10 mouse cellular contexts compared by ENCODE assay signal in the genomic region with DNA sequence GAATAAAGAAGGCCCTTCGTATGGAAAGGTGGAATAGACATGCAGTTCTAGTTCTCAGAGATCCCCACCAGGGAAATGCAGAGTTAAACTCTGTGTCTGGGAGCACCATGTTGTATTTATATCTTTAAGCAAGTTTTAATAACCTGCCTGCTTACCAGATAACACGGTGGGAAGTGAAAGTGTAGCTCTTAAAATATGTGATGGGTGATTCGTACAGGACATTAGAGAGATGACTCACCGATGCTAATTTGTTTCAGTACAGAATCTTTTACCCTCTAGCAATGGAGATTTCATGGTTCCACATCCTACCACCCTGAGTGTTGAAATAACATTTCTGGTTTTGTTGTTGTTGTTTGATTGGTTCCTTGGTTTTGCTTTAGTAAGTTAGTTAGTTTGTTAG. TPM values are rescaled to one million over a fixed set of nuclear protein-coding genes. Genes with fewer than 3 reads are reported as not detected.
DNase-seq lines count a peak whose midpoint lies in the region; ATAC-seq lines count a peak whose summit lies in the region.
"Had no signal": no experiment of that assay in that cellular context is flagged by ENCODE, and none has a peak within 500 bp of the region (broad histone marks: within the 10 kb centered on the region; RNA-seq: fewer than 3 reads in every experiment).

No protein-coding gene starts in this region.

- ATAC-seq in hindbrain, embryonic 15.5 days (ENCODE audit: low FRiP score, low read depth) = no peak
- ATAC-seq in midbrain, embryonic 14.5 days (ENCODE audit: low FRiP score, low TSS enrichment) = no peak
- ATAC-seq: CD4-positive, CD25-positive, alpha-beta regulatory T cell, adult 4 months had no signal

- DNase-seq in heart, embryonic 10.5 days (ENCODE audit: low spot score) = no peak
- no peak for DNase-seq in heart, postnatal 36 days
- no peak for DNase-seq in embryonic facial prominence, embryonic 10.5 days (ENCODE audit: low spot score)
- DNase-seq in midbrain, embryonic 14.5 days = no peak
- DNase-seq in thymus, postnatal 10 days (ENCODE audit: low spot score in 2 of 2) = no peak
- no peak for DNase-seq in embryo, embryonic 10.5 days (ENCODE audit: low spot score)
- no peak for DNase-seq in layer of hippocampus, postnatal 25 days (ENCODE audit: extremely low spot score in 1 of 2, low spot score in 1 of 2)
- DNase-seq: adrenal gland, postnatal 25 days had no signal

- WGBS in heart, embryonic 10.5 days = 46% methylated on average over 4 of the region's 4 CpGs
- 43% methylated on average over 4 of the region's 4 CpGs for WGBS in embryonic facial prominence, embryonic 10.5 days
- WGBS in hindbrain, embryonic 15.5 days = 18% methylated on average over 4 of the region's 4 CpGs
- WGBS in midbrain, embryonic 14.5 days = 12% methylated on average over 4 of the region's 4 CpGs

- peak overlapping the region; percentile 21; the same call in 1 of the 2 replicates for H3K9ac ChIP-seq in hindbrain, embryonic 15.5 days
- peak overlapping the region; percentile 89; the same call in 1 of the 2 replicates for H3K9ac ChIP-seq in midbrain, embryonic 14.5 days (replicated peaks; ENCODE audit: low read length)

- intact Hi-C loops in heart, postnatal 36 days (cut with DNase I) = no loop called here

- H3K27ac ChIP-seq in heart, embryonic 10.5 days = no peak overlapping the region
- 0 out of 2 replicates have a peak overlapping the region, but pooled peaks have one; percentile 1 for H3K27ac ChIP-seq in embryonic facial prominence, embryonic 10.5 days (replicated peaks)
- H3K27ac ChIP-seq in hindbrain, embryonic 15.5 days (replicated peaks) = no peak overlapping the region
- H3K27ac ChIP-seq in midbrain, embryonic 14.5 days (replicated peaks; ENCODE audit: low read depth, low read length) = no peak overlapping the region

- H3K27me3 ChIP-seq in heart, embryonic 10.5 days (ENCODE audit: insufficient read depth, poor library complexity, severe bottlenecking) = no peaks in the 10 kb centered on the region
- H3K27me3 ChIP-seq in embryonic facial prominence, embryonic 10.5 days (replicated peaks; ENCODE audit: low read depth, poor library complexity, severe bottlenecking) = no peaks in the 10 kb centered on the region
- no peaks in the 10 kb centered on the region for H3K27me3 ChIP-seq in hindbrain, embryonic 15.5 days
- H3K27me3 ChIP-seq in midbrain, embryonic 14.5 days (ENCODE audit: control insufficient read depth, insufficient read depth, low read length) = no peaks in the 10 kb centered on the region

- peak overlapping the region; percentile 85 for H3K4me2 ChIP-seq in hindbrain, embryonic 15.5 days
- peak overlapping the region; percentile 86 for H3K4me2 ChIP-seq in midbrain, embryonic 14.5 days (ENCODE audit: low read length)

- H3K36me3 ChIP-seq in heart, embryonic 10.5 days = peaks cover 26% of the 10 kb centered on the region
- H3K36me3 ChIP-seq in embryonic facial prominence, embryonic 10.5 days (replicated peaks) = peaks cover 27% of the 10 kb centered on the region
- 0 out of 2 replicates have a peak, but pooled peaks cover 15% of the 10 kb centered on the region for H3K36me3 ChIP-seq in hindbrain, embryonic 15.5 days
- peaks cover 16% of the 10 kb centered on the region for H3K36me3 ChIP-seq in midbrain, embryonic 14.5 days (ENCODE audit: control insufficient read depth, insufficient read depth, low read length)

- H3K4me1 ChIP-seq in heart, embryonic 10.5 days = peaks cover 44% of the 10 kb centered on the region
- H3K4me1 ChIP-seq in embryonic facial prominence, embryonic 10.5 days = peaks cover 53% of the 10 kb centered on the region
- peaks cover 65% of the 10 kb centered on the region for H3K4me1 ChIP-seq in hindbrain, embryonic 15.5 days (replicated peaks)
- peaks cover 39% of the 10 kb centered on the region for H3K4me1 ChIP-seq in midbrain, embryonic 14.5 days (ENCODE audit: control insufficient read depth, insufficient read depth, low read length)

- H3K9me3 ChIP-seq in heart, embryonic 10.5 days = no peaks in the 10 kb centered on the region
- H3K9me3 ChIP-seq in embryonic facial prominence, embryonic 10.5 days = no peaks in the 10 kb centered on the region
- no peaks in the 10 kb centered on the region for H3K9me3 ChIP-seq in hindbrain, embryonic 15.5 days
- H3K9me3 ChIP-seq in midbrain, embryonic 14.5 days (ENCODE audit: control insufficient read depth, low read length) = no peaks in the 10 kb centered on the region

- H3K4me3 ChIP-seq in heart, embryonic 10.5 days = peak overlapping the region; percentile 97; the same call in 1 of the 2 replicates
- H3K4me3 ChIP-seq in embryonic facial prominence, embryonic 10.5 days = peak overlapping the region; percentile 81
- peak overlapping the region; percentile 91 for H3K4me3 ChIP-seq in hindbrain, embryonic 15.5 days
- H3K4me3 ChIP-seq in midbrain, embryonic 14.5 days (replicated peaks; ENCODE audit: low read depth, low read length) = peak overlapping the region; percentile 99

RNA-seq across cellular contexts. Expression of a gene that starts 2.3 kb away (rescaled TPM):
- 24.2 and 34.1 TPM in 2 replicates for polyA plus RNA-seq in heart, embryonic 10.5 days (2016; fragmentation: Nextera tagmentation; extraction: Ambion mirVana)
- 10 to 100 TPM; 45.0 to 46.7 TPM for total RNA-seq in heart, postnatal 36 days (2021)
- polyA plus RNA-seq in embryonic facial prominence, embryonic 10.5 days (2016; fragmentation: Nextera tagmentation; extraction: Ambion mirVana) = 59.4 and 60.0 TPM in 2 replicates
- polyA plus RNA-seq in hindbrain, embryonic 15.5 days (2015; fragmentation: Nextera tagmentation; extraction: Ambion mirVana) = 41.8 and 43.9 TPM in 2 replicates
- 58.9 and 69.9 TPM in 2 replicates for polyA plus RNA-seq in midbrain, embryonic 14.5 days (2014; fragmentation: Nextera tagmentation; extraction: Ambion mirVana)
- 10 to 100 TPM; 22.1 TPM for total RNA-seq in layer of hippocampus, postnatal 25 days (2021)

RNA-seq across cellular contexts. Expression of a gene that starts 23.2 kb away (rescaled TPM):
- 199 and 306 TPM in 2 replicates for polyA plus RNA-seq in heart, embryonic 10.5 days (2016; fragmentation: Nextera tagmentation; extraction: Ambion mirVana)
- 10 to 100 TPM; 80.2 to 99.7 TPM for total RNA-seq in heart, postnatal 36 days (2021)
- 402 and 405 TPM in 2 replicates for polyA plus RNA-seq in embryonic facial prominence, embryonic 10.5 days (2016; fragmentation: Nextera tagmentation; extraction: Ambion mirVana)
- polyA plus RNA-seq in hindbrain, embryonic 15.5 days (2015; fragmentation: Nextera tagmentation; extraction: Ambion mirVana) = 215 and 220 TPM in 2 replicates
- polyA plus RNA-seq in midbrain, embryonic 14.5 days (2014; fragmentation: Nextera tagmentation; extraction: Ambion mirVana) = 225 and 342 TPM in 2 replicates
- 100 to 1,000 TPM; 191 to 221 TPM for total RNA-seq in layer of hippocampus, postnatal 25 days (2021)

RNA-seq across cellular contexts. Expression of a gene that starts 27.5 kb away (rescaled TPM):
- 15.1 and 17.9 TPM in 2 replicates for polyA plus RNA-seq in heart, embryonic 10.5 days (2016; fragmentation: Nextera tagmentation; extraction: Ambion mirVana)
- total RNA-seq in heart, postnatal 36 days (2021) = 10 to 100 TPM; 47.9 to 54.2 TPM
- polyA plus RNA-seq in embryonic facial prominence, embryonic 10.5 days (2016; fragmentation: Nextera tagmentation; extraction: Ambion mirVana) = 20.8 and 21.9 TPM in 2 replicates
- 46.3 and 49.7 TPM in 2 replicates for polyA plus RNA-seq in hindbrain, embryonic 15.5 days (2015; fragmentation: Nextera tagmentation; extraction: Ambion mirVana)
- polyA plus RNA-seq in midbrain, embryonic 14.5 days (2014; fragmentation: Nextera tagmentation; extraction: Ambion mirVana) = 29.6 and 31.1 TPM in 2 replicates
- 10 to 100 TPM; 26.0 to 33.3 TPM for total RNA-seq in layer of hippocampus, postnatal 25 days (2021)
